Mouse (Mus musculus) left cerebral cortex, postnatal 4 days (tissue): ENCODE data around the gene Aars. TPM values are rescaled to one million over a fixed set of nuclear protein-coding genes. Genes with fewer than 3 reads are reported as not detected.
"Not testable (repeated sequence)": the region's sequence is repeated elsewhere in the genome, so short reads cannot be mapped to it uniquely, and the experiment has no call there.

Experiments used
- DNase-seq: peaks from one replicate; pipeline ENCODE4 v3.0.0-alpha.2; 2022
- intact Hi-C: fragments of 180-260 bp; cut with DNase I; formaldehyde crosslinking; loops from one replicate; pipeline ENCODE4 v1.15.1; 2025
- total RNA-seq, 2 experiments: library from RNA; stranded (reverse); gene quantifications; 2 replicates each; pipeline ENCODE4 v1.2.3; 2021

The Aars gene
- total RNA-seq, 2 experiments from 2014 or later = 98.4 to 108 TPM

GRCm38 (mm10) chr8:111053827-111054518, 21.0 kb downstream of the Aars start:
- peak; percentile 28 for DNase-seq
- intact Hi-C loops = no loop called here

GRCm38 (mm10) chr8:111055031-111055634, 22.2 kb downstream of the Aars start:
- no peak for DNase-seq
- intact Hi-C loops = loop anchor here (5.0 kb wide), 1 partner anchor 37 kb away; the partner anchor contains the start of genes Clec18a and Pdpr

GRCm38 (mm10) chr8:111055661-111056060, 22.7 kb downstream of the Aars start:
- intact Hi-C loops = loop anchor here (5.0 kb wide), 1 partner anchor 37 kb away; the partner anchor contains the start of genes Clec18a and Pdpr
- no peak for DNase-seq

GRCm38 (mm10) chr8:111056158-111056663, 23.3 kb downstream of the Aars start, which contains the start of gene Exosc6:
Gene Exosc6 (plus strand): TSS chr8:111056339.
- peak; percentile 93 for DNase-seq
- intact Hi-C loops = loop anchor here (5.0 kb wide), 1 partner anchor 36 kb away; the partner anchor contains the start of genes Clec18a and Pdpr

- peak; percentile 52 for DNase-seq
- intact Hi-C loops = loop anchor here (5.0 kb wide), 1 partner anchor 36 kb away; the partner anchor contains the start of genes Clec18a and Pdpr
These were observed 23.8 kb downstream of the Aars start for GRCm38 (mm10) chr8:111056691-111057293.

GRCm38 (mm10) chr8:111058946-111059572, 26.1 kb downstream of the Aars start:
- no peak for DNase-seq
- intact Hi-C loops = loop anchor here (5.0 kb wide), 1 partner anchor 33 kb away; the partner anchor contains the start of genes Clec18a and Pdpr

- intact Hi-C loops = no loop called here
These were observed 28.7 kb downstream of the Aars start for GRCm38 (mm10) chr8:111061688-111062071.

GRCm38 (mm10) chr8:111062072-111062757, 29.3 kb downstream of the Aars start:
- intact Hi-C loops = no loop called here
- peak; percentile 87 for DNase-seq

More at GRCm38 (mm10) chr8:111061688-111062071, 28.7 kb downstream of the Aars start:
- DNase-seq = peak; percentile 11

GRCm38 (mm10) chr8:111062893-111063292, 29.9 kb downstream of the Aars start:
- intact Hi-C loops = no loop called here
- DNase-seq = no peak

GRCm38 (mm10) chr8:111066308-111066707, 33.4 kb downstream of the Aars start:
- no peak for DNase-seq
- intact Hi-C loops = no loop called here

- DNase-seq = no peak
- intact Hi-C loops = no loop called here
These were observed 34.5 kb downstream of the Aars start for GRCm38 (mm10) chr8:111067439-111067838.

GRCm38 (mm10) chr8:111068660-111069059, 35.7 kb downstream of the Aars start:
- intact Hi-C loops, DNase-seq: not testable (repeated sequence)

- intact Hi-C loops = no loop called here
These were observed 43.0 kb downstream of the Aars start for GRCm38 (mm10) chr8:111075926-111076325.

GRCm38 (mm10) chr8:111079461-111079860, 46.5 kb downstream of the Aars start:
- intact Hi-C loops = no loop called here
- DNase-seq = no peak

More at GRCm38 (mm10) chr8:111075926-111076325, 43.0 kb downstream of the Aars start:
- no peak for DNase-seq

- intact Hi-C loops = no loop called here
- DNase-seq = no peak
These were observed 46.9 kb downstream of the Aars start for GRCm38 (mm10) chr8:111079861-111080271.

GRCm38 (mm10) chr8:111081580-111082258, 48.8 kb downstream of the Aars start:
- no peak for DNase-seq

GRCm38 (mm10) chr8:111083936-111084335, 51.0 kb downstream of the Aars start:
- intact Hi-C loops = not testable (repeated sequence)

More at GRCm38 (mm10) chr8:111081580-111082258, 48.8 kb downstream of the Aars start:
- intact Hi-C loops = no loop called here

GRCm38 (mm10) chr8:111090126-111090525, 57.2 kb downstream of the Aars start:
- DNase-seq = peak; percentile 82
- intact Hi-C loops = loop anchor here (5.0 kb wide), 1 partner anchor 33 kb away; the partner anchor contains the start of gene Exosc6

More at GRCm38 (mm10) chr8:111083936-111084335, 51.0 kb downstream of the Aars start:
- not testable (repeated sequence) for DNase-seq

GRCm38 (mm10) chr8:111091706-111092105, 58.8 kb downstream of the Aars start:
- no peak for DNase-seq
- intact Hi-C loops = loop anchor here (5.0 kb wide), 1 partner anchor 34 kb away; the partner anchor contains the start of gene Exosc6
